Mouse (Mus musculus) retina, embryonic 14.5 days (tissue): ENCODE data around the gene Prr5.
A peak's percentile ranks its signal among the peaks of the same experiment; 100 is the strongest.

Source experiments
- DNase-seq: peaks from one replicate; pipeline ENCODE4 v3.0.0-alpha.2; 2015; ENCODE audit warnings: low spot score

Gene Prr5

DNA sequence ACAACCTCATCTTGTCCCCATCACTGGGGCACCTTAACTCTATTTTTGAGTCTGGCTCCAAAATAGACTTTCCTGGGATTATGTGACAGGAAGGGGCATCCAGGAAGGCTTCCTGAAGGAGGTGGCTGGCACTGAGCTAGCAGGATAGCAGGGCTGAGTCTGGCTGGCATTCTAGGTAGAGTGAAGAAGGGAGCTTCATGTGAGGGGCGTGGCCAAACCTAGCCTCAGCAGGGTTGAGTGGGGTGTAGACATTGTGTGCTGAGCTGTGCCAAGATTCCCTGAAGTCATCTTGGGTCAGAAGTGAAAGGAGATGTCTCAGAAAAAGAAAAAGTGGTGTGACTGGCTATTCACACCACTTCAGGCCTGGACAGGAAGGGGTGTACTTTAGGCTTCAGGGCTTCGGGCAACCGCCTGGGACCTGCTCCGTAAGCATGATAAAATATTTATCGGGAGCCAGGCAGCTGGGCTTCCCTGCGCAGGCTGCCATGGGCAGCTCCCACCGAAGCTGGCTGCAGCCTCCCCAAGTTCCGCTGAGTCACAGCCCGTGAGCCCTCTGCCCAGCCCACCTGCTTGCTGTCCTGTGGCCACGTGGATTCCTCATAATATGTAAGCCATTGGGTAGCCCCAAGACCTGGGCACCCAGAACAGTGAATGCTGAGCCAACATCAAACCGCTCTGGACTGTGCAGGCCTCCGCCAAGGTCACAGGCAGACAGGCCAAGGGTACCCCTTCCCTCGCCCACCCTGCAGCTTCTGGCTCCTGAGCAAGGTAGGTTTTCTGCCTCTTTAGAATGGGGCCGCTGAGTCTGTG is at the start of gene Prr5:
Gene Prr5 (plus strand): TSS at position 683 of the 810 bp plus-strand sequence.
- DNase-seq, result no peak

DNA sequence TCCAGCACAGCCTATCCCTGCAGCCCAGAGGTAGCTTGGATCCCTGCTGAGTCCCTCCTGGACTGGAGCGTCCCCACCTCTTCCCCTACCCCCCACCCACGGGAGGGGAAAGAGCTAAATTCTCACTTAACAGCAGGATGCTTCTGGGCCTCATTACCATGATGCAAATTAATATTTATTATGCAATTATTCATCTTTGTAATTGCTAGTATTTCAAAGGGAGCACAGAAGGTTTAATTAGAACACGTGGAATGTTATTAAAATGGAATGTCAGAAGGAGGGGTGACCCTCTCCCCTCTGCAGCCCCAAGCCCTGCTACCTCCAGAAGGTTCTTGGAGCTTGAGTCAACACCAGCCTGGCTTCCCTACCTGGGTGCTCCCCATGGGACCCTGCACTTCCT is 49.4 kb upstream of the Prr5 start:
- DNase-seq, result no peak

DNA sequence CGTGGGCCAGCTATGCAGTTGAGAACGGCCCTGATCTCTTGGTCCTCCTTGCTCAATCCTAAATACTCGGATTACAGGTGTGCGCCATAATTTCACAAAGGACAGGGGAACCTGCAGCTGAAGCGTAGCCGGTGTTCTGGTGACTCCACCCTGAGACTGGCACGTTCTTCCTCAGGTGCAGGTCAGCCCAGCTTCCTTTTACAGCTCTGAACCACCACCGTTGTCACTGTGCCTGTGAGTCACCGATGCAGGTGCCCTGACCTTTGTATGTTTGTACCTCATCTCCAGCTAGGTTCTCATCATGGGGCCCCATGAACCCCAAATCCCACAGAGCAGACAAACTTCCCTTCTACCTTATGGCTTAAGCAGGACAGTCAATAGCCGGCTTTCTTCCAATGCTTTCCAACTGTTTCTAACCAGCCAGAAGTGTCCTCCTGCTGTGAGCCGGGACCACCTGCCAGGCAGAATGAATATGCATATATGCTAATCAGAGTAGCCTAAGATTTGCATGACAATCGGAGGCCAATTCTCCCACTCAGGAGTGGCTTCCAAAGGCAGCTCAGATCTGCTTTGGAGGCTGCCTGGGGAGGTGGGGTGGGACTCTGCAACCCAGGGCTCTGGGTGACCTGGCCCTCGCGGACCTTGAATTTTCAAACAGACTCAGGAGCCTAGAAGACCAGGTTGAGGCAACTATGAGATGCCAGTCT is 47.5 kb upstream of the Prr5 start:
- no peak for DNase-seq

DNA sequence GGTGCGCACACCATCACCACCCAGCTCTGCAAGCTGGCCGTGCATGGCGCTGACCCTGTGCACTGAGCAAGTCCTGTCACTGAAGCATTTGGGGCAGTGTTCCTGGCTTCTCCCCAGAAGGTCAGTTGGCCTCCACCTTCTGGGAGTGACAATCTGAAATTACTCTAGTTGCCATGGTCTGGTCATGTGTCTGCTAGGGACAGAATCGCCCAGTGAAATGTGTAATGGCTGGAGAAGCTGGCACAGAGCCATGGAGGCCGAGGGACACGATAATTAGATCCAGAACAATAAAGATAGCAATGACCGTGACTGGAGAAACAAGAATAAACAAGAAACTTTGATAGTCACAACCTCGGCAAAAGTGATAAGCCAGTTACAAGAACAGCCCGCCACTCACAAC is 44.5 kb upstream of the Prr5 start:
- no peak for DNase-seq

DNA sequence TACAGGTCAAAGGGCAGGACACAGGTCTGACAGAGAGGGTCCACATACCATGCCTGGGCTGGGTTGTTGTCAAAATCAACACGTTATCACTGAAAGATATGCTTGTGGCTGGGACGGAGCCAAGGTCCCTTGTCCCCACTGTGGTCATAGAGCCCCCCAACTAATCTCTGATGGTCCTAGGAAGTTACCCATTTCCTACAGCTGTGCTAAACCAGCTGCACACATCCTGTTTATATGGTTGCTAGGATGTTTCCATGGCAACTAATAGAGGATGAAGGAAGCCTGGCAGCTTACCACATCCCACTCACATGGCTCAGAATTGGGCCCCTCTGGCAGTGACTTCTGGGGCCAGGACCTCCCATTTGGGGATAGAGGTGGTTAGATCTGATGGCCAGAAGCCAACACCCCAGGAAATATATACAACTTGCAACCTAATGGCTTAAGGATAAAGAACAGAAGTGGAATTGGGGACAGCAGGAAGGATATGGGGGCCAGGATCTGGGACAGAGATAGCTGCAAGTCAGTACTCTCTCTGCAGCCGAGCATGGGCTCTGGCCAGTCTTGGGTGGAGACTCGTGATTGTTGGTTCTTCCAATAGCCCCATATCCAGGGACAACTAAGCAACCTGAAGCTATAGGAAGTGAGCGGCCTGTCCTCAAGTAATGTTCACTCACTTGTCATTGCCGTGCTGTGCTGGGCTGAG is 43.6 kb upstream of the Prr5 start:
- DNase-seq, result peak; percentile 16

DNA sequence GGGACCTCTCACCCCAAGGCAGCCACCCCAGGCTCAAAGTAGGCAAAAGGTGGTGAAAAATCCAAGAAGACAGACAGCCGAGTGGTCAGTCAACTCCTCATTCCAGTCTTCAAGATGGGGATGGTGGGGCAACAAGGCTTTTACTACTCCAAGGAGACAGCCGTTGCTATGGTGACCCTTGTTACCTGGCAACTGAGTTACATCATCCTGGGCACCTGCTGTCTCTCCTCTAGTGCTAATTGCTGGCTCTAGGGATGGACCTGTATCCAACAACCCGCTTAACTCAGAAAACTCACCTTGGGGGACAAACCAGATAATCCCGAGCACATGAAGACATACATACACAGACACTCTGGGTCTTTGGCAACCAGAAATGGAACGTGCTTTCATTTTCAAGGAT is 42.1 kb upstream of the Prr5 start:
- DNase-seq, result no peak

DNA sequence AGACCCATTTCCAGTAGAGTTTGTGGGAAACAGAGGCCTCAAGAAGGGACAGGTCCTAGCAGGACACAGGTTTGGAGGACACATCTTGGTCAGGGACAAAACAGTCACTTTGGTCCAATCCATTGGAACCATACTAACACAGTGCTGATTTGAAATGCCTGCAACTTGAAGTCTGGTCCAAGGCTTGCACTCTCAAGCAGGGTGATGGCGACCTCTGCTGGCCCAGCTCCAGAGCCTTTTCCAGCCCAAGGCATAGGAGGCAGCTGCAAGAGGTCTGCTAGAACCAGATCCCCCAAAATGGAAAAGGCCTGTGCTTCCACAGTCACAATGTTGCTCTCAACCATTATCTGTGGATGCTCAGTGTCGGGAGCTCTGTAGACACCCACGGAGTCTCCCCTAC is 39.7 kb upstream of the Prr5 start:
- DNase-seq, result peak; percentile 83

DNA sequence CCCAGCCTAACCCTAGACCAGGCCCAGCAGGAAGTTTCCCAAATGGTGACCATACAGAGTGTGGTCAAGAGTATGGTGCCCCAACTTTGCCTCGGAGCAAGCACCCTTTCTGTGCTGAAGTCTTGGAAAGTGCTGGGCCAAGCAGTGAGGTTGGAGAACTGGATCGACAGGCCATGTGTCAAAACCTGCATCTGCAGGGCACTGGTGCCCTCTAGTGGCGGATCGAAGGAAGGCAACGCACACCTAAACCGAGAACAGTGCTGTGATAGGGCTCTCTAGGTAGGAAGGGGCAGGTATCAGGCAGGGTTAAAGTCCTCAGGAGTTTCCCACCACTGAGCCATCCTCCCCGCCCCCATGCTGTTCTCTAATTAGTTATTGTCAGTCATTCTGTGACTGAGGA is 37.9 kb upstream of the Prr5 start:
- DNase-seq, result peak; percentile 87

DNA sequence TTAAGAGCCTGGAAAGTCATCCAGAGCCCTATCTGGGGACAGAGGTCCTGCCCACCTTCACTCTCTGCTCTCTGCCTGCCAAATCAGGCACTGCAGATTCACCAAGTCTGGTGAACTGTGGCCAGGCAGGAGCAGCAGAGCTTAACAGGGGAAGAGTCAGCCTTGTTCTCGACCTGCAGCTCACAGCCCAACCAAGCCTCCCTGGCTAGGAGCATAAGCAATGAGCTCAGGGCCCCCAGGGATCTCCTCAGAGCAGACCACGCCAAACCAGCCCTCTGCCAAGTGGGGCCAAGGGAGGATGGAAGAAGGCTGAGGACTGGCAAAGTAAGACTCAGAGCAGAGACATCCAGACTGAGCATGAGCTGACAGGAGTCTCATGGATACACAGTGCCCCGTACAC is 35.1 kb upstream of the Prr5 start:
- no peak for DNase-seq

DNA sequence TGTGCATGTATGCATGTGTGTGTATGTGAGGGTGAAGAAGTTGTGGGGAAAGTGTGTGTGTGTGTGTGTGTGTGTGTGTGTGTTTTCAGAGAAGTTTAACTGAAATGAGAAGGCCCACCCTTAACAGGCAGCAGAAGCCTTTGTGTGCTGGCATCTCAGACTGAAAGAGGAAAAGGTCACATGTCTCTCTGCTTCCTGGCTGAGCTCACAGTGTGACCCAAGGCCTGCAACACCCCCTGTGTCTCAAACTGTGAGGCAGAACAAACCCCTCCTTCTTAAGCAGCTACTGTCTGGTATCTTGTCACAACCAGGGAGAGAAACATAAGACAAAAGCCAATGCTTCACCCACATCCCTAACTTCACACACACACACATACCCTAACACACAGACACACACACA is 31.0 kb upstream of the Prr5 start:
- no peak for DNase-seq

DNA sequence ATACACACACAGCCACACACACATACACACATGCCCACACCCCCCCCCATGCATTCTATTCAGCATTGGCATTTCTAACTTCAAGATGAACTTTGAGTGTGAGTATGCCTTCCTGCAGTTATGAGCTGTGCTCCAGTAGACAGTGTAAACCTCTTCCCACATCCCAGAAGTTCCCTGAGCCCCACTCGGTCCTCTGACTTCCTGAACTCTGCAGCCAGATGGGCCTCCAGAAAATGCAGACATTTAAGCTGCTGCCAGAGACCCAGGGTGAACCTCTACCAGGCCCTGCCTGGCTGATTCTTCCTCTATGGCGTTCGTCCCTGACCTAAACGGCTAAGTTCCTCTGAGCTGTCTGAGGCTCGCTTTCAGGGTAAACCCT is 30.4 kb upstream of the Prr5 start:
- DNase-seq, result no peak

DNA sequence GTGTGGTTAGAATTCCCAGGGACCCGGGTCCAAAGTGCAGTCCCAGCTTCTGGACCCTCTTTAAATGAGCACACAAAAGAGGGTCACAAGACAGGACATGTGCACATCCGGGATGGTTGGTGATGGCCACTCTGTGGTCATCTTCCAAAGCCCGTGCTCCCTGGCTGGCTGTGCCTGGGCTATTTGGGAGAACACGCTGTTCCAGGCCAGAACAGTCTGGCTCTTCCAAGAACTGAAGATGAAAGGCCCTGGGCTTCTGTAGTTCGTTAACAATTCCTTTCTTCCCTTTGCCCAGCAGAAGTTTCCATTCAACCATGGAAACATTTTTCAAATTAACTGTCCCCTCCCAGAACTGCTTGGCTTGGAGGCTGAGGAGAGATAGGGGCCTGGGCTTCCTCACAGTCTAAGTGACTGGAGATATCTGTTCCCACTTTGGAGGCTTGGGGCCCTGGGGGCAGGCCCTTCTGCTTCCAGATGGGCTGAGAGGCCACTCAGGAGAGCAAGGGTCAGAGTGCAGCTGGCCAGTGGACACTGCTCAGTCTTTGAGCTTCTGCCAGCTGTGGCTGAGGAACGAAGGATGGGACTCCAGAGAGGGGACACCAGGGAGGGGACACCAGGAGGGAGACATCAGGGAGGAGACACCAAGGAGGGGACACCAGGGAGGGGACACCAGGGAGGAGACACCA is 29.8 kb upstream of the Prr5 start:
- DNase-seq, result no peak

DNA sequence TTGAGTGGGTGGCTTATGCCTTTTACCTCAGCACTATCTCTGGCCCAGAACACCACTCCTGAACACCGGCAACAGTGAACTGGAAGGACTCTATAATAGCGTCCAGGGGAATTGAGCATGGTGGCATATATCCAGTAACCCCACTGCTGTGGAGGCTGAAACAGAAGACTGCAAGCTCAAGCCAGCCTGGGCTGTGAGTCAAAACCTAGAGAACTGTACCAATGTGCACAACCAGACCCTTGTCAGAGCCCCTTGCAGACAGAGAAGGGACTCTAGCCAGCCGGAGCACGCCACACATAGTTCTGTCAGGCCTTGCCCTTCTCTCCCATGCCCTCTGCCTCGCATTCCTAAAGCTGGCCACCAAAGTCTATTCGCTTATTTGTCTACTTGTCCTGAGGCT is 28.7 kb upstream of the Prr5 start:
- DNase-seq, result no peak

DNA sequence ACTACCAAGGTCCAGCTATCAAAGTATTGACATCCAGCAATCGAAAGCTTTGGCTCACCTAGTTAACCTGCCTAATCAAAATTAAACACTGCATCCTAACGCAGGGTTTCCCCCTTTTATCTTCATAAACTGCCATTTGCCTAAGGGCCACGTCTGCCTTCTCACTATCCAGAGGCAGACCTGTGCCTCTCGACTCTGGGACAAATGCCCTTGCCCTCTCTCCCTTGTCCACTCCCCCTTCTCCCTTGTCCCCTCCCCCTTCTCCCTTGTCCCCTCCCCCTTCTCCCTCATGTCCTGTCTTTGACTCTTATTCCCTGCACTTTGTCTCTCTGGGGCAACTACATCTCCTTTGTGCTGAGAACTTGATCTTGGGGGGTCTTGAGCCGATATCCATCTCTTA is 28.3 kb upstream of the Prr5 start:
- DNase-seq, result no peak

DNA sequence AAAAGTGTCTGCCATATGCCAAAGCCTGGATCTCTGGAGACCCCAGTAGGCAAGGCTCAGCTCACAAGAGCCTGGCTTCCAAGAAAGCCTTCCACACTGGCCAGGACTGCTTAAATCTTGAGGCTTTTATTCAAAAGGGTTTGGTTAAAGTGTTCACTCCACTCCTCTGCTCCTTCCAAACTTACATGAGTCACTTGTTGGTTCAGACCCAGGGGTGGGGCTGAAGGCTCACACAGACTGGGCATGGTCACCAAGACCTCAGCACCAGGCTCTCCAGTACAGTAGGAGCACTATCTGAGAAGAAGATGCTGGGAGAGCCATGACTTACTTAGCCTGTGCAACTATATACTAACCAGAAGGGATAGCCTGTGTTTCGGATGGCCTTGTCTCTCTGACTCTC is 27.5 kb upstream of the Prr5 start:
- DNase-seq, result no peak

DNA sequence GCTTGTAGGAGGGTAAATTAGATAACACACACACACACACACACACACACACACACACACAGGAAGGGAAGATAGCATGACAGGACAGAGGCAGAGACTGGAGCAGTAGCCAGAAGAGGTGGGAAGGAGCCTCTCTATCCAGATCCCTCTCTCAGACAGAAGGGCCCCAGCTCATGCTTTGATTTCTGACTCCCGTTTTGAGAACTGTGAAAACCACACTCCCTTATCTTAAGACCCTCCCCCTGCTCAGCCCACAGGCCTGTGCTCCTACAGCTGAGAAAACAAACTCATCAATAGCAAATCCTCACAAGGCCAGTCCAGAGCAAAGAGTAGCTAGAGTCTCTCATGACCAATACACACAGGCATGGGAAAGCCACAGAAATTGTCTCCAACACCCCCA is 26.2 kb upstream of the Prr5 start:
- DNase-seq, result no peak

DNA sequence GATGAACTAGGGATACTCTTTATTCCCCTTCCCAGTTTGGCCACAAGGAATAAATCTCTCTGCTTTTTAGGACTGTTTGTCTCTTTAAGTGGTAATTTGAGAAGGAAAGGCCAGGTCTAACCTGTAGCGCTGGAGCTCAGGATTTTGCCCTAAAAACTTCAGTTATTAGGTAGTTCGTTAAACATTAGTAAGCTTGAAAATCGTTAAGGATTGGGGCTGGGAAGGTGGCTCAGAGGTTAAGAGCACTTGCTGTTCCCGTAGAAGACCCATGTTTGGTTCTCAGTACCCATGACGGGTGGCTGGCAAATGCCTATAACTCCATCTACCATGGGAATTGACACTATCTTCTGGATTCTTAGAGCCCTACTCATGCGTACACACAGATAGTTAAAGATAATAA is 17.9 kb upstream of the Prr5 start:
- no peak for DNase-seq

DNA sequence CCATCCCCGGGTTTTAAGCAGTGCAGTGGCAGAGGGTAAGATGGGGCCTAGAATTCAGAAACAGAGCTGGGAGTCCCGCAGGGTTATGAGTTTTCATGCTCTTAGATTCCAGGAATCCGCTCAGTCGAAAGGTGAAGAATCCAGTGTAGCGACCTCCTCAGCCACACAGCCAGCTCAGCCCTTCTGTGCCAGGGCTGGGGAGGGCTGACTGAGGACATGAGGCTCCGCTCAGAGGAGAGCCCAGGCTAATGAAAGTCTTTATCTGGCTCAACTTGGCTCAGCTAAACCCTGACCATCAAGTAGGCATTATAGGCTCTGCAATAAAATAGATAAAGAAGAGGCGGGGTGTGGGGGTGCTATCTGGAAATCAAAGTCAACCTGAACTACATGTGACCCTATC is 16.3 kb upstream of the Prr5 start:
- DNase-seq, result no peak

DNA sequence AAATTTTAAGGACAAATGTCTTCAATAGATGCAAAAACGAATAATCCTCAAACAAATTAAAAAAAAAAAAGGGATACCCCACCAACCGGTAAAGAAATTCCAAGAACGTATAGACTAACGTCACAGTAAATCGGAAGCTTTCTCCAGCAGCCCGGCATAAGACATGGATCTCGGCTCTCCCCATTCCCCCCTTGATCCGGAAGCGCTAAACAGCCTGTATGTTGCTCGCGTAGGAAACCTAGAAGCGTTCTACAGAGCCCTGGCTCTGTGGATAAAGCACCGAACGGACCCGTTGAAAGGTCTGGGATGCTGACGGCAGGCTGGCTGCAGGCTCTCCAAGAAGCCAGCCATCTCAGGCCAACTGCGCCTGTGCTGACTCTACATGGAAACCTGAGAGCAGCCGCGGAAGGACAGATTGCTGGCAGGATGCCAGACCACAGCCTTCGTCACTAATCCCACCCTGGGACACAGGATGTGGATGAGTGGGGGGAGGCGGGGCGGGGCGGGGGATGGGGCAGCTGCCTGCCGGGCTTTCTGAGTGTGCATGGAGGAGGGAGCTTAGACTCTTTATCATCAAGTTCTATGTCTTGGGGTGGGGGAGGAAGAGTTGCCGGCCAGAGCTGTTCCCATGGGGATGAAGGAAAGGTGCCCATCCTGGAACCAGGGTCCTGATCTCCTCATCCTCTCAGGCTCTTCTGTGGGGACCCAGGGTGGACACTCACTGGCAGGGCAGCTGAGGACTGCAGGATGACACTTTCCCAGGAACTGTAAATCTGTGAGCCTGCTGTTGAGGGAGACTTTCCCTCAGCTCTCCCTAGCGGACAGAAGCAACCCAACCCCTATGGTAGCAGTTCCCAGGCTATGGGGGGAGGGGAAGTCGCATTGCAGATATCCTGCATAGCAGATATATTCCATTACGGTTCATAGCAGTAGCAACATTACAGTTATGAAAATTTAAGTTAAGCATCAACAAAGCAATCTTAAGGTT is 15.1 kb upstream of the Prr5 start:
- DNase-seq, result peak; percentile 85

DNA sequence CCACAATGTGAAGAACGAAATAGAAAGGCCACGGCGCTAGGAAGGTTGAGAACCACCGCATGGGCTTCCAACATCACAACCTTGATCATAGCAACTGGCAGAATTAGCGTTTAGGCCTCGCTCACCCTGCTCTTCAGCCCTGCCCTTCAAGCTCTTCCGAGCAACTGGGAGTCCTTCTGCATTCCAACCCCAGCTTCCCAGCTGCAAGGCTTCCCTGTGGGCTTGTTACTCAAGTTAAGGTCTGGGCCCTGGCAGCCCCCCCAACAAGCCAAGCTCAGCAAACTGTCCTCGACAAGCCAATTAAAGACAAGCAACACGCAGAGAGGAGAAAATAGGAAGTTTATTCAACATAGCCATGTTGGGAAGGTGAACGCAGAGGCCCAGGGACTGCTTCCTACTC is 14.4 kb upstream of the Prr5 start:
- DNase-seq, result no peak

DNA sequence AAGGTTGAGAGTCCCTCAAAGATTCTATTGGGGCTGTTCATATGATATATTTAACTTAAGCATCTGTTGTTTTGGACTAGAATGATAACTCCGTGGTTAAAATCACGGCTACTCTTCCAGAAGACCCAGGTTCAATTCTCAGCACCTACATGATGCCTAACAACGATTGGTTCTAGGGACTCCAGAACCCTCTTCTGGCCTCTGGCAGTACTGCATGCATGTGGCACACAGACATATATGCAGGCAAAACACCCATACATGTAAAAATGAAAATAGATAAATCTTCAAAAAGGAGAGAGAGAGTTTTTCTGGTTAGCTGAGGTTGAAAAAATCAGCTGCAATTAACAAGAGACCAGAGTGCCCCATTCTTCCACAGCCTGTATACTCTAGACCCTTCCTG is 12.7 kb upstream of the Prr5 start:
- DNase-seq, result no peak
